Mouse (Mus musculus) gastrocnemius, postnatal 4 days (tissue): Measurements from ENCODE around the gene Got1. TPM values are rescaled to one million over a fixed set of nuclear protein-coding genes. Genes with fewer than 3 reads are reported as not detected.
"Not testable (repeated sequence)": the region's sequence is repeated elsewhere in the genome, so short reads cannot be mapped to it uniquely, and the experiment has no call there.

Source experiments
- DNase-seq, 2 experiments: peaks; one replicate each; pipeline ENCODE4 v3.0.0; 2021 to 2022; ENCODE audit warnings: low spot score in 2 of 2, mixed read lengths in 2 of 2
- total RNA-seq, 2 experiments: library from RNA; stranded (reverse); gene quantifications; 2 replicates each; pipeline ENCODE4 v1.2.3; 2021

Got1 gene
- total RNA-seq, 2 experiments from 2014 or later, result 102 to 115 TPM

DNA sequence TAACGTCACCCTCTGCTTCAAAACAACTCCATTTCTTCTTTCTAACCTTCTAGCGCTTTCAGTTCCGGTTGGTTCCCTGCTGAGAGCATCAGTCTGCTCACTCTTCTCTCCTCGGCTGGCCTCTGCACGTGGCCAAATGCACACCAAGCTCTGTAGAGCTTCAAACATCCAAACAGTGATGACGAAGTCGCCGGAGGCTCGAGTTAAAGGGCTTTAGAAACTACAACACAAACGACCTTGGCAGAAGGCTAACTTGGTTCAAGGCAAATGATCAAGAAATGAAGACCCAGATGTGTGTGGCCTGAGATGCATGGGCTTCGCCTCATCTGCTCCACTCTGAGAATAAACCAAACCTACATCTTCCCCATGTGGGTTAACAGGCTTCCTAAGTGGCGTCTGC, 854 bp downstream of the Got1 start:
- DNase-seq, result no peak

DNA sequence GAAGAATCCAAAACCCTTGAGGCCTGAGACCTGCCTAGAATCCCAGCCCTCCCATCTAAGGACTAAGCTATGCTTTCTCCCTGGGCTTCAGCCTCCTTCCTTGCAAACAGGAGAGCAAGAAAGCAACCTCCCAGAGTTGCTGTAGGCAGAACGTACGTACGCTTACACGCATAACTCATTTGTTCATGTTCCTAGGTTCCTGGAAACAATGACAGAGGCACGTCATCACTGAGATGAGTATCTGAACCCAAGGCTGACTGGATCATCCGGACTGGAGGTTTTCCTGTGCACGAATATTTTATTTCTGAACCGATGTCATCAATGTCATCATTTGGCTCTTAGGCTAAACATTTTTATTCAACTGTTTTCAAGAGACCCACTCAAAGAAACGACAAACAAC, 2.4 kb downstream of the Got1 start:
- DNase-seq, result no peak

DNA sequence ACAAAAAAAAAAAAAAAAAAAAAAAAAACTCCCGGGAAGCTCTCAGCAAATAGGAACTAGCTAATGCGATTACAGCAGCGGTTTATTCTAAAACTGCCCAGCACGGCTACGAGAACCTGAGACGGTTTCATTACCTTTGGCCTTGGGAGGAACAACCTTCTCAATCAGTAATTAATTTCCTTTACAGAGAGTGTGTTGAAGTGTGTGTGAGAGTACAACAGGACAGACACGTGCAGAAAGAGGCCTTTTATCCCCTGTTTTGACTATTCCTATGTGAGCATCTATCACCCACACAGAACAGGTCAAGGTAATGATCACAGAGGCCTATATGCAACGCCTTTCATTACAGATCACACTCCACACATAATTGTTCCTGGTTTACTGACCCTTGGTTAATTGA, 3.0 kb downstream of the Got1 start:
- no peak for DNase-seq

DNA sequence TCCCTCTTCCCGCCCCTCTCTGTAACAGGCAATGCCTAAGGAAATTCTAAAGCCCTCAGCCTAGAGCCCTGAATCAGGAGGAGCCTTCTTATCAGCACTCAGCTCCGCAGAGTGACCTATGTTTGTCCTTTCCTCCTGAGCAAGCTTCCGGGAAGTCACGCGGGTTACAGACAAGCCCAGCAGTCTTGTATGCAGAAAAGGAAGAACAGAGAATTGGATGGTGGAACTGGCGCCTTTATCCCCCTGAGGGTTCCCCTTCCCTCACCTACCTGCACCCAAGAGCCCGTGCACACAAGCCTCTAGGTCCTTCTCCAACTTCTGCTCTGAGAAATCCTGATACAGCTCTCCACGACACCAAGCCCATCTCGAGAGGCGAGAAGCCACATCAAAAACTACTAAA, 4.0 kb downstream of the Got1 start:
- DNase-seq, result no peak

DNA sequence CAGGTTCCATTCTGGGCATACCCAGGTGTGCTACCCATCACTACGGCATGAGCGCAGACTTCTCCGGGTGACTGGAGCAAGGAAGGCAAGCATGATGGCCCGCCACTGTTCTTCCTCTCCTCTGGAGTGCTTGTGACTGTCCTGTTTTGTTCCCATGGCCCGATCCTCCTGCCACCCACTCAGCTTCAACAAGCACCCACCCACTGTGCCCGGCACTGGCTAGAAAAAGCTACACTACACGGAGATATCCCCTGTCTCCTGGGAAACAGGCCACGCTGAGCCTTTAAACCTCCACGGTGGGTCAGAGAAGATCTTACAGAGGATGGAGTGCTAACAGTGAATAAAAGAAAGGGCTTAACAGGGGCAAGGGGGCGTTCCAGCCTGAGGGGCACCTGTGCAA, 5.2 kb downstream of the Got1 start:
- DNase-seq, result no peak

DNA sequence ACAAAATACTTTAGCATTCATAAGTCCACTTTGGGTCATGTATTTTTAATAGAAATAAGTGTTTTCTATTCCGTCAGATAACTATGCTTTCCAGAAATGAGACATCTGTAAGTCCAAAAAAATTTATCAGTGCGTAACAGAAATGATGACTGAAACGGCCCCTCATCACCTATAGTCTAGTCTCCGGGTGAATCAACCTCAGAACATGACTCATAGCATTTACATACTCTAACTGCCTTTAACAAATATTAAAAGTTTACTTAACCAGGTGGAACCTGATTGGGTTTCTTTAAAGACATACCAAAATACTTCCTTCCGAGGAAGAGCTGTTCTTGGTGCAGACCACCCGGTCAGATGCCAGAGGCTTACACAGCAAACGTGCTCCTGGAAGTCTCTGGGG, 6.1 kb downstream of the Got1 start:
- no peak for DNase-seq

DNA sequence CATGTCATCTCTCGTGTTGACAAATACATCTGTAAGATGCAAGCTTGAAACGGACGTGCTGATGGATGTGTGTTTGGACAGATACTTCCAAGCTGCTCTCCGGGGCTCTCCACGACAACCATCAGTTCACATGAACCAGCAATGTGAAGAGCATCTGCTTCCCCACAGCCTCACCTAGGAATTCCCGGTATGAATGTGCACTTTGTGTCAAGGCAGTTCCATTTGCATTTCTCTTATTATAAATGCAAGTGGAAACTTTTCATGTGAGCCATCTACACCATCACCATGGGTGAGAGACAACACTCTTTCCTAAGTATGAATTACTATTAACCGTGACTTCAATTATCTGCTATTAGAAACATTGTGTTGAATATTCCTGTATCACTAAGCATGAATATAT, 6.6 kb downstream of the Got1 start:
- DNase-seq, result no peak

DNA sequence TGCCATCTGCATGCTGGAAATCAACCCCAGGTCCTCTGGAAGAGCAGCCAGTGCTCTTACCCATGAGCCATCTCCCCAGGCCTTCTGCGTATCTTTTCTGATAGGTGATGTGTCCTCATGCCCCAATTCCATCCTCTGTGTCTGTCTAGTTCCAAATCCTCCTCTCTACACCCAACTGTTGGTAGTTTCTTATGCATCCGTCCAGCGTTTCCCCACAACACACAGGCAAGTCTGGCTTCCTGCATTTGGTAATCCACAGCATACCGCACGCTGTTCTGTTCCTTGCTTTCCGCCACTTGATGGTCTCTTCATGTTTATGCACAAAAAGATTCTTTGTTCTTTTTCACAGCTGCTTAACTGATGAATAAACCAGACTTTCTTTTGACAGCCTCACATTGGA, 7.1 kb downstream of the Got1 start:
- DNase-seq, result no peak

DNA sequence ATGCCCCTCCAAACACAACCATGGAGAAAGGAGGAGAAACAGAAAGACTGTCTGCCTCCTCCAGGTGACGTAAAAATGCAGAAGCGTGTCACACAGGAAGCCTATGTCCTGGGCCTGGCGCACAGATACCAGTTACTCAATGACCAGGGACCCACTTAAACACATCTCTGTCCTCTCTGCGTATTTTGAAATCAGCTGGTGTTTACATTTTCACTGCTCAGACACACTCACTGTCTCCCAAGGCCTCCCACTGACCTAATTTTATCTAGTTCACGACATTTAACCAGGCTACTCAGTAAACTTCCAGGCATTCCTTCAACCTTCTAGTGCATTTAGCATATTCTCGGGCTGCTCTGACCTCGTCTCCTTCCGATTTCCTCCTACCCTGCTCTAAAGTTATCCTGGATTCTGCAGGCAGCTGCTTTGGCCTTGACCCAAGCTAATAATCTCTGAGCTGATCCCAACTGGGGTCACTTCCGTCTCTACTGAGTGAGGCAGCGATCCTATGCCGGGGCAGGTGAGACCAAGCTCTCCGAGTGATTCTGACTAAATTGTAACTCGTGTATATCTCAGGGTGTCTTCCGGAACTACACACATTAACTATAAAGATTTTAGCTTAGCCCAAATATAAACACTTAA, 7.9 kb downstream of the Got1 start:
- DNase-seq, result no peak

DNA sequence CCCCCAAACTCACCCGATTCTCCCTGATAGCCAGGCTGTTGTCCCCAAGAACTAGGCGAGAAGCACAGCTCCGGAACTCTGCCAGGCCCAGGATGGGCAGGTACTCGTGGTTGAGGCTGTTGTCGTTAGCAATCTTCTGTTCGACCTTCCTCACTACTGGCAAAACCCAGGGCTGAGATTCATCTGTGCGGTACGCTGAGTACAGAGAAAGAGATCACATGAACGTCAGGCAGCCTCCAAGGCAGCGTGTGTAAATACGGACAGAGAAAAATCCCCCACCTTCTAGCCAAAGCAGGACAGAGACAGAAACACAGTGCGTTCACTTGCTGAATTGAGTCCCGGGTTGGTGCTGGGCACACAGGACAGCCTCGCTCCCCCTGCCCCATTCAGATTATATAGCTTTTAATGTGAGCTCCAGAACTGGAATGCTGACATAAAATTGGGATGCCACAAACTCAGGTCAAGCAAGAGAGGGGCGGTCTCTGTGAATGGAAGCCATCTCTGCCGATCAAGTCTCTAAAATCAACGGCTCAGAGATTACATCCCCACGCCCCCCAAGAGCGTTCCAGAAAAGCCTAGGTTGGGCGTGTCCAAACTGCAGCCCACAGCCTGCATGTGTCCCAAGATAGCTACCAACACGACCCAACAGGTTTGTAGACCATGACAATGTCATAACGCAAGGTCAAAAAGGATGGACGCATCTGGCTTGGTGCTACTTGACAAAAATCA, 8.6 kb downstream of the Got1 start:
- no peak for DNase-seq

DNA sequence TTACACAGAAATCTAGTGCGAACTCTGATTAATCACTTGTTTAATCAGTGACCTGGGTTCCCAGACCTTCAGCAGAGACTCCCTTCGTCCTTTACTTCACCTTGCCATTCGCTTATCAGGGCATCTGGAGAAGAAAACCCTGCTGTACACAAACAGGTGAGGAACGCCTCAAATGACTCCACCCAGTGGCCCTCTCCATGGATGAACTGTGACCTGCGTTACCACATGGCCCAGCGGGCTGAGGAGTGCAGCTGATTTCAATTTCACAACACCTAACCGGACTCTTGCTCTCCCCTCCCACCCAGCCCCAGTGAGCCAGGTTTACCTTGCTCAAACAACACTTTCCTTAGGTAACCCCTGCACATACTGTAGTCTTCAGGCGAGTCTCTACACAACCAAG, 10.5 kb downstream of the Got1 start:
- no peak for DNase-seq

DNA sequence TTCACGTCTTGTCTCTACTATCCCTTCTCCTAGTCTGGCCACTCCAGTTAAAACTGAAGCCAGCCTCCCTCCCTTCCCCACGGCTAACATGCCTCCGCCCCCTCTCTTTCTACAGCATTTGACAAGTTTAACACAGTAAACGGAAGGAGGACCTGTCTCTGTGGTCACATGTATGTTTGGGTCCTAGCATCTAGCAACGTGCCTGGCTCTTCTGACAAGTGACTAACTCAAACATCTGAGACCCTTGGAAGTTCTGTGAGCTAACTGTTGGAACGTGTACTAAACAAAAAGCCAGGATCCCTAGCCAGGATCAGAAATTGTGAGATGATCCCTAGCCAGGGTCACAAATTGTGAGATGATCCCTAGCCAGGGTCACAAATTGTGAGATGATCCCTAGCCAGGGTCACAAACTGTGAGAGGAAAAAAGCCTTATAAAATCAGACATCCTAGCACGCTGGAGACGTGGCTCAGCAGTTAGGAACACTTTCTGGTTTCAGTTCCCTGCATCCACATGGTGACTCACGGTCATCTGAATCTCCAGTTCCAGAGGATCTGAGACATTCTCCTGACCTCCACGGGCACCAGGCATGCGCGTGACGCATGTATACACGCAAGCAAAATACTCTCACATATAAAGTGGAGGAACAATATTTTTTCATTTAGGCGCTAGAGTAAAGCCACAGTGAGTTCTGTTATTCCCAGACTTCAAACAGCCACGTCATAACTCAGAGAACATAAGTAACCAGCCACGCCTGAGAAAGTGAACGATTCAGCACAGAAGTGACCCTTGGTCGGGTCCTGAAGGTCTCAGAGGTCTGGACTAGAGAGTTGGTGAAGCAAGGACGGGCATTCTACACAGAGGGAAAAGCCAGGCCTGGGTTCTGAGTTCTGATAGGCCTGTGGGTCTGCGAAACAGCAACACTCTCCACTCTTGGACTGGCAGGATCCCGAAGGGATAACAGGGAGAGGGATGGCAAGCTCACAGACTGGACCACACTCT, 12.5 kb downstream of the Got1 start:
- no peak for DNase-seq

DNA sequence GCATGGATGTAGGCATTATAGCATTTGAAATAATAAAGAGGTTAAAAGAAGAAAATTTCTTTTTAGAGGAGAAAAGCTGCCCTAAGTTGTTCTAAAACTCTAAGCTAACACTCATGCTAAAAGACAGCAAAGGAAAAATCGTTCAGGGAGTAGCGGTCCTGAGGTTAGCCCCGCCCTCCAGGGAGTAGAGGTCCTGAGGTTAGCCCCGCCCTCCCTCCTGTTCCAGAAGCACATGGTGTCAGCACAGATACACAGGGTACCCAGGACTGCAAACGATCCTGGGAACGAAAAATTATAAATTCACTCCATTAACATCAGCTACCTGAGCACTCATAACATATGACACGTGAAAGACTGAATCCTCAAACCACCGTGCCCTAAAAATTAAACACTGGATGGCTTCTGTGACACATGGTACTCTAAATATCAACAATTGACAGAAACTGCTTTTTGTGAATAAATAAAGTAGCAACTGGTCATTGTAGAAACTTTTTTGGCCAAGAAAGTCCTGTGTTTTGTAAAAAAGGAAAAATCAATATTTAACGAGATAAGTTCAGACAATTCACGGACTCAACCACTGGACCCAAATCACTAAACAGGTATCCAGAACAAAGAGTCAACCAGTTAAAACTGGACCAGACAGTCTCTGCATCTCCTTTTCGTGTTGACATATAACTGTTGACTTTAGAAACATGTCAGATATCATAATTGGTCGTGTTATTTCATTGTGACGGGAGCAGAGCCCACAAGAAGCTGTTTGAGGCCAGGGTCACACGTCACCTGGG, 13.8 kb downstream of the Got1 start:
- DNase-seq, result no peak

DNA sequence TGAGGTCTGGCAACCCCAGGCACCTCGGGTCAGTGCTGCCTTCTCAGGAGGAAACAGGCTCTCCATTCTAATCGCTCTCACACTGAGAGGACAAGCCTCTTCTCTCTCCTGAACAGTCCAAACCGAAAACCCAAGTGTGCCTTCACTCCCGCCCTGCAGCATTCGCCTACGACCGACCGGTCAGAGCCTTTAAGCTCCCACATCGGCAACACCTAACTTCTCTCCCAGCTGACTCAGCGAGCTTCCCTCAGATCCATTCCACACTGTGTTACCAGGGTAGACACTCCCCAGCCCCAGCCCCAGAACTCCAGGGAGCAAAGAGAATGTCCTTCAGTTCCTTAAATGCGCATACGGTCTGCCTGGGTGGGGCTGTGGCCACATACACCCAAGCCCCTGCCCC, 19.0 kb downstream of the Got1 start:
- DNase-seq, result no peak

DNA sequence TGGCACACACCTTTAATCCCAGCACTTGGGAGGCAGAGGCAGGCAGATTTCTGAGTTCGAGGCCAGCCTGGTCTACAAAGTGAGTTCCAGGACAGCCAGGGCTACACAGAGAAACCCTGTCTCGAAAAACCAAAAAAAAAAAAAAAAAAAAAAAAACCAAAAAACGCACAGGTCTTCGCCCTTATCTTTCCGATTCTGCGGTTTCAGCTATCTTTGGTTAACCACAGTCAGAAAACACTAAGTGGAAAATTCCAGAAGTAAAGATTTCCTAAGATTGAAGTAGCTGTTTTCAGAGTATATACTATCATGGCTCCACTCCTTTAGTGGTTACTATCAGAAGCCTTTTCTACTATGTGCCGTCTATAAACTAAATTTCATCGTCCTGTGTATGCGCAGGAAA, 20.8 kb downstream of the Got1 start:
- DNase-seq, result not testable (repeated sequence)

DNA sequence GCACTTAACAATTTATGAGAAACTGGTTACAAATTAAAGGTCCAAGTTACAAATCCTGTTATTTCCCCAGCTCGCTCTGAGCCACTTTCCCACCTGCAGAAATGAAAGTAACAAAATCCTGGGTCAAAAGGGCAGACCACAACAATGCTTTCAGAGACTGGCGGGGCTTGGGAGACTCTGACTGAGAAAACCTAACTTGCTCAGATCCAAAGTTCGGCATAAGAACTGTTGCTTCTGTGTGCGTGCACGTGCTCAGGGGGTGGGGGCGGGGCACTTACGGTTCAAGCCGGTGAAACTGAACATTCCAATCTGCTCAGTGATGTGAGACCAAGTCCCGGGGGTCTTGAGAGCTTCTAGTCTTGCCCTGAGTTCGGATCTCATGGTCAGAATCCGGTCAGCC, 21.8 kb downstream of the Got1 start:
- no peak for DNase-seq

DNA sequence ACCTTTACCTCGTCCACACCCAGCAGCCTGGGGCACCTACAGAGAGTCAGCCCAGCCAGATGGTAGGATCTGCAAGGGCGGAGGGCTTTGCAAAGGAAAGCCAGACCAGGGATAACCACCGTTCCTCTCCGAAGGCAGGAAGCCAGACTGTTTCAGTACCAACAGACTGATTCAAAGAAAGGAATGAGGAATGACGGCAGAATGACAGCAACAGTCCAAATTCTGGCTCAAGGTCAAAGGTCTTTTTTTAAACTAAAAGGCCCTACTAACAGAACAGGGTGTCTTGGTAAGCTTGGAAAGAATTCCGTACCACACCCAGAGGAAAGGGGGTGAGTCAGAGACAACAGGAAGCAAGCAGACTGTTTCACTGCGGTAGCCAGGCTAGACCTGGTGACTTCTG, 25.5 kb downstream of the Got1 start:
- DNase-seq, result no peak

DNA sequence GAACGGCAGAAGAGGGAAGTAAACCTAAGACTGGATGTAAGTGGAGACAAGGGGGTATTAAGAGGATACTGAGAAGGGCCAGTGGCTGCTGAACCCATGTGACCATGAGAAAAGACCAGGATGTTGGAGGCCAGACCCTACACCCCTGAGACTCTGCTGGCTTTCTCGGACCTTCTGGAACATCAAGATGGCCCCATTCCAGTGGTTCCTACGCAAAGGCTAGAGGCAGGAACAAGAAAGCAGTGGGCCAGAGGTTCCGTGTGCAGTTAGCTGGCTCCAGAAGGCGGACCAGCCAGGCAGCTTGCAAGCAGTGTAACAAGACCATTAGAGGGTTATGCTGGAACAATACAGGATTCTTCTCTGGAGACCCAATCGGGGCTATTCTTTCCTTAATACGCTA, 27.0 kb downstream of the Got1 start:
- no peak for DNase-seq

DNA sequence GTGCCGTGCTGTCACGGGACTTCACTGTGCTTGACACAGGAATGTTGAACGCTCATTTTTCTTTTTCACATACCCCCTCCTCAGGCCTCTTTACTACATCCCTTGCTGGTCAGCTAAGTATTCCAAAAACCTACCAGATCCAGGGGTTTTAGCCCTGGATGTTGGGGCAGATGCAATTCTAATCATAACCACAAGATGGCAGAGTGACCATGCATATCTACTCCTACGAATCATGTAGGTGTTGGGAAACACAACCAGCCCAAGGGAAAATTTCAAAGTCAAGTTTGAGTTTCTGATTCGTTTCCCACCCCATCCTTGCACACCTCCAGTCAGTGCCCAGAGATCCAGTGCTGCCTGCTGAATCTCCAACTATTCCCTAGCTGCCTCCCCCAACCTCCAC, 28.6 kb downstream of the Got1 start:
- DNase-seq, result peak in 1 of 2 experiments; percentile 46

DNA sequence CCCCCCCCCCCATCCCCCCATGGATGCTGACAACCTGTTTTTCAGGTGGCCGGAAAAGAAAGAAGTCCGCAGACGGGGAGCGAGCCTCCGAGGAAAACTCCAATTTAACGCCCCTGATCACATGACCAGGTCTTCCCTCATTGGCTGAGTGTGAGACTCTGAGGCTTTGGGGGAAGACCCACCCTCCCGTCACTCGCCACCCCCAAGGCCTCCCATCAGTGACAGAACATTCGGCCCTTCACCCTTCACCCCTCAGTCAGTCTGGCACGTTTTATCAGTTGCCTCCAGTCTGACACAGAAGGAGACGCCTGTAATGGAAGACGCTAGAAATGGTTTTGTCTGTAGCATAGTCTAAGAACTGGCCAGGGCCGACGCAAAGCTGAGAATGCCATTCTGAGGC, 29.5 kb downstream of the Got1 start:
- no peak for DNase-seq

DNA sequence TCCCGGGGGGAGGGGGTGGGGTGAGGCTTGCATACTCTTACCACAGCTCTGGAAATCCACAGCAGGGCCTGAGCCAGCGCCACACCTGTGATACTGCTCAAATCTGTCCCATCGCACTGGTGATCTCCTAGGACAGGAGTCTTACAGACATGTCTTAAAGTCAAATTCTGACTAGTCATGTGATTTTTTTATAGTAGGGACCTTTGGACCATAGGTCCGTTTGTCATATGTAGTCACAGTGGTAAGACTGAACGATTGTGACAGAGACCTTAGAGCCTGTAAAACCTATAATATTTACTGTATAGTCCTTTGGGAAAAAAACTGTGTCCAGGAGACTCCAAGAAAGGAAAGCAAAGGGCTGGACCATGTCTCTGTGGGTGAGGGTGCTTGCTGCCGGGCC, 30.5 kb downstream of the Got1 start:
- no peak for DNase-seq
